Mouse (Mus musculus): ENCODE data around the gene Ccdc149. TPM values are rescaled to one million over a fixed set of nuclear protein-coding genes. Genes with fewer than 3 reads are reported as not detected.

Ccdc149 gene
- polyA plus RNA-seq, 1 experiment from 2014 or later = 3.4 TPM

DNA sequence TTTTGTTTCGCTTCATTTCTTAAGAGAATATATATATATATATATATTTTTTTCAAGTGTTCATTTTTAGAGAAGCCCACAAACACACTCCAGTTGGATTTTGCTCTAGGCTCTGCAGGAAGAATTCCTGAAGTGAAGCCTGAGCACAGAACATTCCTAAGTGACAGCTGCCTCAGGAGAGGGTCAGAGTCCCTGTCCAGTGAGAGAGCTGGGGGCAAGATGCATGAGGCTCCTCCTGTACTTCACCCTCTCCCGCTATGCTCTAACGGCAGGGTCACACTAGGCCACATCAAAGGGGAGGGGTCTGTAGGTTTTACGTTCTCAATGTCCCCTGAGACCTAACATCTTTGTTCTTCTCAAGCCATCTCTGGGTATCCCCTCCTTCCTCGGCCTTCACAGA lies 106.8 kb downstream of the Ccdc149 start:
- 42% methylated on average over 5 of the region's 5 CpGs for WGBS
- no peak overlapping the region for H3K9ac ChIP-seq (replicated peaks; ENCODE audit: low read depth, low read length)
- no peak overlapping the region for H3K4me3 ChIP-seq (ENCODE audit: low read depth, low read length)
- H3K27ac ChIP-seq (ENCODE audit: low read length) = no peak overlapping the region
- no peaks in the 10 kb centered on the region for H3K36me3 ChIP-seq (ENCODE audit: control insufficient read depth, insufficient read depth, low read length)
- no peaks in the 10 kb centered on the region for H3K9me3 ChIP-seq (ENCODE audit: control insufficient read depth, low read depth, low read length)
- H3K27me3 ChIP-seq (ENCODE audit: control insufficient read depth, insufficient read depth, low read length) = no peaks in the 10 kb centered on the region
- H3K4me2 ChIP-seq (replicated peaks; ENCODE audit: low read depth, low read length) = no peak overlapping the region
- ATAC-seq (ENCODE audit: insufficient number of reproducible peaks, insufficient read depth, low FRiP score, low read depth) = no peak
- peaks cover 14% of the 10 kb centered on the region; the same call in 1 of the 2 replicates for H3K4me1 ChIP-seq (ENCODE audit: control insufficient read depth, insufficient read depth, low read length)

DNA sequence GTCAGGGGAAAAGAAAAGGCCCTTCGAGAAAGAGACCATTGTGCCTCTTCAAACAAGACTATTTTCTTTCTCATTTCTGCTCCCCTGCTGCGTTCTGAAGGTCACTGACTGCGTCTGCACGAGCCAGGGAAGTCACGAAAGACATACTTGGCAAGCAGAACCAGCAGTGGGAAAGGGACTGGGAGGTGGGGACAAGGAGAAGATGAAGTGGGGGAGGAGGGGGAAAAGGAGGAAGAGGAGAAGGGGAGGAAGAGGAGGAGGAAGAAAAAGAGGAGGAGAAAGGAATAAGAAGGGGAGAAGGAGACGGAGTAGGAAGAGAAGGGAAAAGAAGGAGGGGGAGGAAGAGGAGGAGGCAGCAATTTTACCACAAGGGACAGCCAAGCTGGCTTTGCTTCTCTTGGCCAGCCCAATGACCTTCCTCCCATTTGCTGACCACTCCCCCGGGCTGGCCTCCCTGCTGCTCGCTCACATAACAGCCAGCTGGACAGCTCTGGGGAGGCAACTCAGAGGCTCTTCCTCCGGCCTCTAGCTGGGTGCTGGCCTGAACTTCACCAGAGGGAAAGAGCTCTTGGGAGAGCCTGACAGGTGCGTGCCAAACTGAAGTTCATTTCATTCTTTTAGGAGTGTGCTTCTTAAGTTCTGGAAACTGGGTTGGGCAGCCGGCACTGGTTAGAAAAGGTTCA lies 107.7 kb downstream of the Ccdc149 start, which contains the start of gene Sod3:
Sod3 (plus strand) TSS at position 324 of the 683 bp plus-strand sequence.
- Histone ChIP-seq H3K27ac (ENCODE audit: low read length) (no peak within 1 kb of the TSS), H3K9me3 (ENCODE audit: control insufficient read depth, low read depth, low read length) (no peaks in the 10 kb centered on the region), H3K4me1 (ENCODE audit: control insufficient read depth, insufficient read depth, low read length) (peaks cover 14% of the 10 kb centered on the region; the same call in 1 of the 2 replicates), H3K4me2 (replicated peaks; ENCODE audit: low read depth, low read length) (no peak within 1 kb of the TSS), H3K27me3 (ENCODE audit: control insufficient read depth, insufficient read depth, low read length) (no peaks in the 10 kb centered on the region), H3K4me3 (ENCODE audit: low read depth, low read length) (no peak within 1 kb of the TSS), H3K36me3 (ENCODE audit: control insufficient read depth, insufficient read depth, low read length) (no peaks in the 10 kb centered on the region), H3K9ac (replicated peaks; ENCODE audit: low read depth, low read length) (no peak within 1 kb of the TSS)
- 23% methylated on average over 11 of the region's 11 CpGs for WGBS
- ATAC-seq (ENCODE audit: insufficient number of reproducible peaks, insufficient read depth, low FRiP score, low read depth) = no peak

GRCm38 (mm10) chr5:52362776-52363467 lies 108.4 kb downstream of the Ccdc149 start:
- Histone ChIP-seq H3K4me1 (ENCODE audit: control insufficient read depth, insufficient read depth, low read length) (peaks cover 14% of the 10 kb centered on the region; the same call in 1 of the 2 replicates), H3K9me3 (ENCODE audit: control insufficient read depth, low read depth, low read length) (no peaks in the 10 kb centered on the region), H3K4me2 (replicated peaks; ENCODE audit: low read depth, low read length) (no peak overlapping the region), H3K9ac (replicated peaks; ENCODE audit: low read depth, low read length) (no peak overlapping the region), H3K36me3 (ENCODE audit: control insufficient read depth, insufficient read depth, low read length) (no peaks in the 10 kb centered on the region), H3K4me3 (ENCODE audit: low read depth, low read length) (no peak overlapping the region), H3K27me3 (ENCODE audit: control insufficient read depth, insufficient read depth, low read length) (no peaks in the 10 kb centered on the region), H3K27ac (ENCODE audit: low read length) (no peak overlapping the region)
- WGBS = 72% methylated on average over 6 of the region's 6 CpGs
- ATAC-seq (ENCODE audit: insufficient number of reproducible peaks, insufficient read depth, low FRiP score, low read depth) = no peak

DNA sequence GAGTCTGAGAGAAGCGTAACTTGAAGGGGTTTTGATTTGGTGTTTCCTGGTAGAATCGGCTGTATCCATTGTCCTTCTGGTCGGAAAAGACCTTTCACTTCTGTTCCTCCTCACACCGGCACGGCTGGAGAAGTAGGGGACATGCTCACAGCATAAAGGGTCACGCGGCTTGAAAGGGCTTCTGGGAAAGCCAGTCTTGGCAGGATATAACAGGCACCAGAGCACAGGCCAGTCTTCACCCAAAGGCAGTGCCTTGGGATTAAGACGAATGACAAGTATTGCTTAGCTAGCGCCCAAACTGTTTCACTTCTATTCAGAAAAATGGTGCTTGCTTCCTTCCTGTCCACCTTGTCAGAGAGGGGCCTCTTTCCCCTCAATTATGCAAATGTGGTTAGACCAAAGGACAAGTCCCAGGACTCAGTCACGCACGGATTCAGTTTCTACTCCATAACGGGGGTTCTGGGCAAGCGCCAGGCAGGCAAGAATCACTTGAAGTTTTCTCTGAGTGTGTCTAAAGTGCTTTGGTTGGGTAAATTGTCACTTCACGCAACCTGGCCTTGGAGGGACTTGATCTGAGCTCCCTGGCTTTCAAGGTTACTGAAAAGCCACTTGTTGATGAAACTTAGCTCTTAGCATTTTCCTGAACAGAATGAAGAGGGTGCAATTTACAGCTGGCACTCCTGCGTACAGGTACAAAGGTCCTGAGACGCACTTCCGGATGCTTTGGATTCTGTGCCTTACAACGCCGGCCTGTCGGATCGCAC lies 110.9 kb downstream of the Ccdc149 start:
- ATAC-seq (ENCODE audit: insufficient number of reproducible peaks, insufficient read depth, low FRiP score, low read depth) = no peak
- H3K27ac ChIP-seq (ENCODE audit: low read length) = no peak overlapping the region
- WGBS = 62% methylated on average over 21 of the region's 21 CpGs
- no peaks in the 10 kb centered on the region for H3K36me3 ChIP-seq (ENCODE audit: control insufficient read depth, insufficient read depth, low read length)
- no peaks in the 10 kb centered on the region for H3K9me3 ChIP-seq (ENCODE audit: control insufficient read depth, low read depth, low read length)
- no peak overlapping the region for H3K9ac ChIP-seq (replicated peaks; ENCODE audit: low read depth, low read length)
- no peak overlapping the region for H3K4me3 ChIP-seq (ENCODE audit: low read depth, low read length)
- H3K4me2 ChIP-seq (replicated peaks; ENCODE audit: low read depth, low read length) = no peak overlapping the region
- H3K4me1 ChIP-seq (ENCODE audit: control insufficient read depth, insufficient read depth, low read length) = peaks cover 14% of the 10 kb centered on the region; the same call in 1 of the 2 replicates
- no peaks in the 10 kb centered on the region for H3K27me3 ChIP-seq (ENCODE audit: control insufficient read depth, insufficient read depth, low read length)

DNA sequence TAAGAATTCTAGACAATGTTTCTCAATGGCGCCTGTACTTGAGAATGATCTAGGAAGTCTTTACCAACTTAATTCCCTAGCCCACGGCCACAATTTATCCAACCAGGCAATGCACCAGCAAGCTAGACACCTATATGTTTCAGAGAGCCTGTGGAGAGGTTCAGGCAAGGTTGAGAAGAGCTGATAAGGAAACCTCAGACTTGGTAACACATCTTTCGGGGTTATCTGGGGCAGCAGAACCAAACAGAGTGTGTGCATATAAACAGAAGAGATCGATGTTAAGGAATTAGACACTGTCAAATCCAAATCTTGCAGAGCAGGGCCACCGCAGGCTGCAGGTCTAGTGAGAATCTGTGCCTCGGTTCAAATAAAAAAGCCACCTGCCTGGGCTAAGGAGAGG lies 113.2 kb downstream of the Ccdc149 start:
- Histone ChIP-seq H3K9me3 (ENCODE audit: control insufficient read depth, low read depth, low read length) (no peaks in the 10 kb centered on the region), H3K9ac (replicated peaks; ENCODE audit: low read depth, low read length) (no peak overlapping the region), H3K36me3 (ENCODE audit: control insufficient read depth, insufficient read depth, low read length) (no peaks in the 10 kb centered on the region), H3K27ac (ENCODE audit: low read length) (no peak overlapping the region), H3K4me1 (ENCODE audit: control insufficient read depth, insufficient read depth, low read length) (peaks cover 6% of the 10 kb centered on the region; the same call in 1 of the 2 replicates), H3K27me3 (ENCODE audit: control insufficient read depth, insufficient read depth, low read length) (no peaks in the 10 kb centered on the region), H3K4me3 (ENCODE audit: low read depth, low read length) (no peak overlapping the region), H3K4me2 (replicated peaks; ENCODE audit: low read depth, low read length) (no peak overlapping the region)
- 59% methylated on average over 6 of the region's 6 CpGs for WGBS
- no peak for ATAC-seq (ENCODE audit: insufficient number of reproducible peaks, insufficient read depth, low FRiP score, low read depth)

DNA sequence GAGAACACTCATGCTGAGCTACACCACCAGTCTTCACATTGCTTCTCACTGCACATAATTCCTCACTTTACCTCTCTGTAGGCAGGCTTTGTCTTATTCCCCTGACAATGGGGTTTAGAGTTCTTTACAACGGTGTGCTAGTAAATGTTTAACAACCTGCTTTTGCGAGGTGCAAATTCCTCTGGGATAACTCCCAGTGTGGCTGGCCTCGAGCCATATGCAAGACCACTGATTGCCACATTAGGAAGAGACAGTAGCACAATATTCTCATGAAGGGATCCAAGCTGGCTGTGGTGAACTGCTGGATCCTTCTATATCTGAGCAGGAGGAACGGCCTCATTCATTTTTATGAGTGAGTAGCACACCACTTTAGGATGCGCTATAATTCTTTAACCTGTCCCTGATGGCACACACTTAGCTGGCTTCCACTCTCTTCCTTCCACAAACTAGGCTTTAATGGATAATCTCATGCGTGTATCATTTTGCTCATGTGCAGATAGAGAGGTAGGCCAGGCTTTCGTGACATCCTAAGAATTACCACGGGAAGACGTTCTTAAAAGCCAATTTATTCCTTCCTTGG lies 114.1 kb downstream of the Ccdc149 start:
- Histone ChIP-seq H3K27ac (ENCODE audit: low read length) (no peak overlapping the region), H3K9me3 (ENCODE audit: control insufficient read depth, low read depth, low read length) (no peaks in the 10 kb centered on the region), H3K27me3 (ENCODE audit: control insufficient read depth, insufficient read depth, low read length) (no peaks in the 10 kb centered on the region), H3K9ac (replicated peaks; ENCODE audit: low read depth, low read length) (no peak overlapping the region), H3K4me2 (replicated peaks; ENCODE audit: low read depth, low read length) (no peak overlapping the region), H3K36me3 (ENCODE audit: control insufficient read depth, insufficient read depth, low read length) (no peaks in the 10 kb centered on the region), H3K4me1 (ENCODE audit: control insufficient read depth, insufficient read depth, low read length) (0 out of 2 replicates have a peak, but pooled peaks cover 4% of the 10 kb centered on the region), H3K4me3 (ENCODE audit: low read depth, low read length) (no peak overlapping the region)
- no peak for ATAC-seq (ENCODE audit: insufficient number of reproducible peaks, insufficient read depth, low FRiP score, low read depth)
- 60% methylated on average over 9 of the region's 9 CpGs for WGBS

GRCm38 (mm10) chr5:52355612-52356011 lies 115.7 kb downstream of the Ccdc149 start:
- H3K4me2 ChIP-seq (replicated peaks; ENCODE audit: low read depth, low read length) = no peak overlapping the region
- H3K27ac ChIP-seq (ENCODE audit: low read length) = no peak overlapping the region
- 0 out of 2 replicates have a peak, but pooled peaks cover 4% of the 10 kb centered on the region for H3K4me1 ChIP-seq (ENCODE audit: control insufficient read depth, insufficient read depth, low read length)
- WGBS = 82% methylated on average over 7 of the region's 7 CpGs
- H3K27me3 ChIP-seq (ENCODE audit: control insufficient read depth, insufficient read depth, low read length) = no peaks in the 10 kb centered on the region
- ATAC-seq (ENCODE audit: insufficient number of reproducible peaks, insufficient read depth, low FRiP score, low read depth) = no peak
- no peaks in the 10 kb centered on the region for H3K9me3 ChIP-seq (ENCODE audit: control insufficient read depth, low read depth, low read length)
- no peak overlapping the region for H3K4me3 ChIP-seq (ENCODE audit: low read depth, low read length)
- no peaks in the 10 kb centered on the region for H3K36me3 ChIP-seq (ENCODE audit: control insufficient read depth, insufficient read depth, low read length)
- H3K9ac ChIP-seq (replicated peaks; ENCODE audit: low read depth, low read length) = no peak overlapping the region

GRCm38 (mm10) chr5:52354441-52354840 lies 116.9 kb downstream of the Ccdc149 start:
- Histone ChIP-seq H3K27ac (ENCODE audit: low read length) (no peak overlapping the region), H3K27me3 (ENCODE audit: control insufficient read depth, insufficient read depth, low read length) (no peaks in the 10 kb centered on the region), H3K4me1 (ENCODE audit: control insufficient read depth, insufficient read depth, low read length) (no peaks in the 10 kb centered on the region), H3K4me2 (replicated peaks; ENCODE audit: low read depth, low read length) (no peak overlapping the region), H3K9ac (replicated peaks; ENCODE audit: low read depth, low read length) (no peak overlapping the region), H3K36me3 (ENCODE audit: control insufficient read depth, insufficient read depth, low read length) (no peaks in the 10 kb centered on the region), H3K9me3 (ENCODE audit: control insufficient read depth, low read depth, low read length) (no peaks in the 10 kb centered on the region), H3K4me3 (ENCODE audit: low read depth, low read length) (no peak overlapping the region)
- no peak for ATAC-seq (ENCODE audit: insufficient number of reproducible peaks, insufficient read depth, low FRiP score, low read depth)
- 73% methylated on average over 4 of the region's 4 CpGs for WGBS

Measured in stomach, embryonic 14.5 days (tissue).